Mouse (Mus musculus) right cerebral cortex, adult 2 months (tissue): ENCODE data around the gene Ltf.

ENCODE experiments used
- DNase-seq, 2 experiments: peaks; one replicate each; pipeline ENCODE4 v3.0.0; 2021 to 2022; ENCODE audit warnings: low spot score in 2 of 2

Gene Ltf

DNA sequence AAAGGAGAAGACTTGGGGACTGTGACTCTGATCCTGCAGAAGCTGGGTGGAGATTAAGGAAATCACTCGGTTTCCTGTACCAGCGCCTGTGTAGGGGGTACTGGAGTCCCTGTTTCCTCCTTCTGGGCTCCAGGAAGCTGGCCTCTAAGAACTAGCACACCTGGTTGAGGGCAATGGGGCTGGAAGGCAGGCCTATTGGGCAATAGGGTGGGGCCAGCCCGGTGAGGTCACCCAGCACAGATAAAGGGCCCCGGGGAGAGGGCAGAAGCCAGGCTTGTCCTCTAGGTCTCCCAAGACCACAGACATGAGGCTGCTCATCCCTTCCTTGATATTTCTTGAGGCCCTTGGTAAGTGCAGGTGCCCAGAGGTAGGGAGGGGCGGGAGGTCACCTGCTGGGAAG is at the start of gene Ltf:
Gene Ltf (plus strand): TSS at position 250 of the 400 bp plus-strand sequence.
- DNase-seq = no peak

DNA sequence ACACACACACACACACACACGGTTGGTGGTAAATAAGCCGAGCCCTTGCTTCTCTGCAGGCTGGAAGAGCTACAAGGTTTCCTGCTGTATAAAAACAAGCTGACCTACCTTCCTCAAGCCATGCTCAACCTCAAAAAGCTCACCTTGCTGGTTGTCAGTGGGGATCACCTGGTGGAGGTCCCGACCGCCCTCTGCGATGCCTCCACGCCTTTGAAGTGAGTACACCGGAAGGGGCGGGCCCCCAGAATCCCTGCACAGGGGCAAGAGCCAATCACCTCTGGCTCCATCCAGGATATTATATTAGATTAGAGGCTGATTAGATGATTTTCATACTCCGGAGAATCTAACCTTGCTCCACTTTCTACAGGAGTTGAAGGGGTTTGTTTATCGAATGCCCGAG is 39.7 kb upstream of the Ltf start:
- DNase-seq = no peak

GRCm38 (mm10) chr9:110982351-110982750 is 36.7 kb upstream of the Ltf start:
- DNase-seq = peak; percentile 17 to 23

- no peak for DNase-seq
Measured at GRCm38 (mm10) chr9:110984096-110984495, 35.0 kb upstream of the Ltf start.

DNA sequence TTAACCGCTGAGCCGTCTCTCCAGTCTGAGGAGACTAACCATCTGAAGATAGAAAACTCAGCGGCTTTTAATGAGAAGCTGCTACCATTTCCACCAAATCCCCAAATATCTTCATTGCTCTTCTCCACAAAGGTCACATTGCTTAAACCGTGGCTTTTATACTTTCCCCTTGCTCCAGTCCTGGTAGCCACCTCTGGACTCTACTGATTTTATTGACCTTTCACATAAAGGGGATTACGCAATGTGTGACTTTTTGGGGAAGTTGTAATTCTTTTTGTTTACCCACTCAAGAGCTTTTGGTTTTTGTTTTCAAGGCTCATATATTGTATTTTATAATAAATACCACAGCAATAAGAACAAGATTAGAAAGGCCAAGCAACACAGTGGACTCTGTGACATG is 33.5 kb upstream of the Ltf start:
- DNase-seq = no peak

GRCm38 (mm10) chr9:110985951-110986350 is 33.1 kb upstream of the Ltf start:
- no peak for DNase-seq

- DNase-seq = no peak
Measured at GRCm38 (mm10) chr9:110987331-110987730, 31.7 kb upstream of the Ltf start.

- no peak for DNase-seq
Measured at GRCm38 (mm10) chr9:110988078-110988477, 31.0 kb upstream of the Ltf start.

- no peak for DNase-seq
Measured at GRCm38 (mm10) chr9:110989141-110989540, 29.9 kb upstream of the Ltf start.

GRCm38 (mm10) chr9:110989543-110989942 is 29.5 kb upstream of the Ltf start:
- no peak for DNase-seq

DNA sequence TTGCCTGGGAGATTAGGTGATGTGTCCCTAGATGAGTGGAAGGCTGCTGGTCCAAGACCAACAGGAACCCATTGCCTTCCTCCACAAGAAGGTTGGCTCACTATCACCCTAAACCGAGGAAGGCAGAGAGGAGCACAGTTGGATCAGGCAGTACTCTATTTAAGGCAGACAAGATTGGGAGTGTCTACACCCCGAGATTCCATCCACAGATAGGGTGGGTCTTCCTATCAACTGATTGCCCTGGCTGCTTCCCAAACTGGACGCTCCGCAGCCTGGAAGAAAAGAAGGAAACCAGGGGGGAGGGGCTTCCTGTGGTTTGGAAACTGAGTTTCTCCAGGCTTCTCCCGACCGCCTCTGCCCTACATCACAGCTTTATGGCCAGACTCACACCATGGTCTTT is 28.9 kb upstream of the Ltf start, which contains the start of gene Rtp3:
Gene Rtp3 (minus strand): TSS at position 380 of the 400 bp plus-strand sequence.
- DNase-seq = no peak

GRCm38 (mm10) chr9:110993281-110993709 is 25.8 kb upstream of the Ltf start:
- DNase-seq = no peak

- peak; percentile 71 to 73 for DNase-seq
Measured at GRCm38 (mm10) chr9:110994716-110995172, 24.3 kb upstream of the Ltf start.

GRCm38 (mm10) chr9:110997245-110997644 is 21.8 kb upstream of the Ltf start:
- peak; percentile 73 to 81 for DNase-seq

- DNase-seq = no peak
Measured at GRCm38 (mm10) chr9:110999056-110999455, 20.0 kb upstream of the Ltf start.

DNA sequence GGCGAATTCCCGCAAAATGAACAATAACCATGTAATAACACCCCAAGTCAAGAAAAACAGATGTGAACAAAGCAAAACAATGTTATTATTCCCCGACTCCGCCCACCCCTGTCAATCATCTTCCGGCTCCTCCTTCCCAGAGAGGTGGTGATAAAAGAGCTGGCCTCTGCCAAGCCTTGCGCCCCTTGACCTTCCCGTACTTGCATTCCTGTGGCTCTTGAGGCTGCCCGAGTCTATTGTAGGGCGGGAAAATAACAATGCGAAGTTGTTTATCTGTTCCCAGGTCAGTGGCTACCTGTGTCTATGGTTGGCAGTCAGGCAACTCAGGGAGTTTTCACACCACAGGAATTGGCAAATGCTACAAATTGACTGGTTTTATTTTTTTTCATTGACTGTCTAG is 19.2 kb upstream of the Ltf start:
- DNase-seq = no peak

DNA sequence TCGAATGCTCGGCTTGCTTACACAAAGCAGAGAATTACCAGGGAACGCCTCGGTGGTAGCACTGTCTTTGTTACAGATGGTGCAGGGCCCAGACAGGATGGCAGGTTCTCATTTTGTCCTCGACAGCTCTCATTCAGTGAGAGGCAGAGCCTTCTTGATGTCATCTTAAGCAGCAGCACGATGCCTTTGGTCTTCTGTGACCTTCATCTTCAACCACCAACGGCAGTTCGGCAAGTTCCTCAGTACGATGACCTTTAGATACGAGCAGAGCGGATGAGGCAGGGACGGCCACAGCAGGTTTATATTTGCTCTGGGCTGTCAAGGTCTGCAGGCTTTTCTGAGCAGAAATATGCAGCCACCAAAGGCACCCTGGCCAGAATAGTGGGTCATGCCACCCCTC is 17.4 kb upstream of the Ltf start:
- DNase-seq = no peak

DNA sequence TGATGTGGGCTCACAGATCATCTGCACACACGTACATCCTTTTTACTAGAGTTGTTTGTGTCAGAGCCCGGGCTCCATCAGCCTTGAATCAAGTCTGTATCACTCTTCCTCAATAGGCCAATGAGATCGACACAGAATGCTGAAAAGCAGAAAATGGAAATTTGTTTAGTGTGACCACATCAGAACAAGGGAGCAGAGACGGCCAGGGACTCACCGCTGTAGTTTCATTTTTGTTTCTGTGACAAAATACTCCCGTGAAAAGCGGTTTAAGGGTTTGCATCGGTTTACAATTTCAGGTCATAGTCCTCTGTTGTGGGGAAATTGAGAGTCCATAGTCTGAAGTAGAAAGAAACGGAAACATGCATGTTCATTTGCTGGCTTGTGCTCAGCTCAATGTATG is 15.8 kb upstream of the Ltf start:
- no peak for DNase-seq

GRCm38 (mm10) chr9:111006544-111006943 is 12.5 kb upstream of the Ltf start:
- no peak for DNase-seq

- no peak for DNase-seq
Measured at GRCm38 (mm10) chr9:111009763-111010162, 9.3 kb upstream of the Ltf start.

GRCm38 (mm10) chr9:111011550-111011949 is 7.5 kb upstream of the Ltf start:
- no peak for DNase-seq

GRCm38 (mm10) chr9:111012041-111012440 is 7.0 kb upstream of the Ltf start:
- no peak for DNase-seq

GRCm38 (mm10) chr9:111015658-111016057 is 3.4 kb upstream of the Ltf start:
- DNase-seq = no peak

DNA sequence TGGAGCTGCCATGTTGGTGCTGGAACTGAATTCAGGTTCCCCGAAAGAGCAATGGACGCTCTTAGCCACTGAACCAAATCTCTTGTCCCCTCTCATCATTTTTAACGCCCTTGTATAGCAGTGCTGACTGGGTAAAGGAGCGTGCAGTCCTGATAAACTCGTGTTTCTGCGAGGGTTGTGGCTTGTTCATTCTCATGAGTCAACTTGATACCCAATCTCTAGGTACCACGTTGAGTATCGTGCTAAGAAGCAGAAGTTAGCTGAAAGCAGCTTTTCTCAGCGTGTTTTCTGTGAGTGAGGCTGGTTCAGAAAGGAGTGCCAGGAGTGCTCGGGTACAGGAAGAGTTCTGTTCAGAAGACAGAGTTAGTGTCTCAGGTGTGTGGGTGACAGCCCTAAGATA is 7.7 kb downstream of the Ltf start:
- no peak for DNase-seq
